Comparison of ENCODE assay signal across 26 mouse cellular contexts in genomic region chr6:87564356-87564755, GRCm38 (mm10). TPM values are rescaled to one million over a fixed set of nuclear protein-coding genes. Genes with fewer than 3 reads are reported as not detected.
DNase-seq lines count a peak whose midpoint lies in the region; ATAC-seq and TF ChIP-seq lines count a peak whose summit lies in the region.
"Had no signal": no experiment of that assay in that cellular context is flagged by ENCODE, and none has a peak within 500 bp of the region (broad histone marks: within the 10 kb centered on the region; RNA-seq: fewer than 3 reads in every experiment).

No protein-coding gene starts in this region.

- no peaks in the 10 kb centered on the region for H3K9me3 ChIP-seq in heart, embryonic 10.5 days
- H3K9me3 ChIP-seq: G1E had no signal

- H3K36me3 ChIP-seq in heart, embryonic 10.5 days, result no peaks in the 10 kb centered on the region
- H3K36me3 ChIP-seq: G1E had no signal

- no peak for TF ChIP-seq CTCF in gastrocnemius, adult 2 months (IDR thresholded peaks at IDR 0.05)

- peaks cover 7% of the 10 kb centered on the region; the same call in 1 of the 2 replicates for H3K4me1 ChIP-seq in heart, embryonic 10.5 days

- H3K27me3 ChIP-seq in heart, embryonic 10.5 days (ENCODE audit: insufficient read depth, poor library complexity, severe bottlenecking), result no peaks in the 10 kb centered on the region; the same call in 1 of the 2 replicates
- H3K27me3 ChIP-seq: CH12.LX had no signal

- DNase-seq in gastrocnemius, adult 2 months, result no peak
- DNase-seq in gastrocnemius, postnatal 25 days, result no peak
- DNase-seq in ES-CJ7 (ENCODE audit: low read depth, low spot score), result peak; percentile 84
- DNase-seq in R1 (ENCODE audit: low read depth, low spot score), result peak; percentile 42
- peak; percentile 83 for DNase-seq in ZHBTc4 (ENCODE audit: low read depth, low spot score)
- no peak for DNase-seq in heart, embryonic 10.5 days (ENCODE audit: low spot score)
- DNase-seq in left cerebral cortex, postnatal 36 days (ENCODE audit: low spot score in 2 of 2), result no peak
- DNase-seq: adrenal gland, adult 2 months; adrenal gland, adult 8-10 months; adrenal gland, postnatal 10 days; adrenal gland, postnatal 14 days; adrenal gland, postnatal 25 days; adrenal gland, postnatal 36 days; B cell, adult 2 months; cerebellum, adult 11 months; cerebellum, adult 11-12 months; cerebellum, adult 18-20 months; cerebellum, adult 2 months; cerebellum, adult 8-10 months had no signal

- no peak overlapping the region for H3K4me3 ChIP-seq in gastrocnemius, adult 2 months
- H3K4me3 ChIP-seq in heart, embryonic 10.5 days, result no peak overlapping the region

- intact Hi-C loops in gastrocnemius, adult 2 months (cut with DNase I), result no loop called here
- intact Hi-C loops in left cerebral cortex, postnatal 36 days (cut with DNase I), result no loop called here

- 0 out of 2 replicates have a peak overlapping the region, but pooled peaks have one; percentile 12 for H3K27ac ChIP-seq in gastrocnemius, adult 2 months
- H3K27ac ChIP-seq in heart, embryonic 10.5 days, result no peak overlapping the region

- WGBS in heart, embryonic 10.5 days, result 78% methylated on average over 4 of the region's 4 CpGs

- no peak for ATAC-seq in megakaryocyte-erythroid progenitor cell, adult 5-6 weeks (replicated peaks; ENCODE audit: low FRiP score, low TSS enrichment, poor library complexity, severe bottlenecking)
- ATAC-seq: activated CD4-positive, CD25-positive, alpha-beta regulatory T cell, adult 4 months; CD4-positive, CD25-positive, alpha-beta regulatory T cell, adult 4 months; Patski had no signal

RNA-seq across cellular contexts. Expression of gene Prokr1, which starts 26.2 kb away (rescaled TPM):
- 1 to 10 TPM; 2.1 to 2.7 TPM for total RNA-seq in gastrocnemius, adult 2 months (2021)
- total RNA-seq in gastrocnemius, postnatal 25 days (2021), result 1 to 10 TPM; 2.1 to 2.3 TPM
- polyA plus RNA-seq in heart, embryonic 10.5 days (2016; fragmentation: Nextera tagmentation; extraction: Ambion mirVana), result 3.0 and 3.9 TPM in 2 replicates
- total RNA-seq in megakaryocyte-erythroid progenitor cell, adult 5-6 weeks (2014; fragmentation: Nextera tagmentation), result 0.27 and 2.0 TPM in 2 replicates
- 0.85 and 1.4 TPM in 2 replicates for total RNA-seq in megakaryocyte-erythroid progenitor cell, adult 5-6 weeks (2017)
- total RNA-seq in left cerebral cortex, postnatal 36 days (2021), result under 1 TPM; 0.09 to 0.17 TPM
- polyA plus RNA-seq: activated CD4-positive, CD25-positive, alpha-beta regulatory T cell, adult 4 months had no signal

RNA-seq across cellular contexts. Expression of gene Arhgap25, which starts 31.3 kb away (rescaled TPM):
- 1 to 10 TPM in 1 of 2 experiments, under 1 TPM in 1; 0.69 to 1.3 TPM for total RNA-seq in gastrocnemius, adult 2 months (2021)
- 1 to 10 TPM in 1 of 2 experiments, under 1 TPM in 1; 0.82 to 1.3 TPM for total RNA-seq in gastrocnemius, postnatal 25 days (2021)
- polyA plus RNA-seq in heart, embryonic 10.5 days (2016; fragmentation: Nextera tagmentation; extraction: Ambion mirVana), result 2.3 and 3.9 TPM in 2 replicates
- 4.4 and 6.9 TPM in 2 replicates for total RNA-seq in megakaryocyte-erythroid progenitor cell, adult 5-6 weeks (2014; fragmentation: Nextera tagmentation)
- 8.5 and 9.0 TPM in 2 replicates for total RNA-seq in megakaryocyte-erythroid progenitor cell, adult 5-6 weeks (2017)
- 10 to 100 TPM in 1 of 2 experiments, 1 to 10 TPM in 1; 7.9 to 10.7 TPM for total RNA-seq in left cerebral cortex, postnatal 36 days (2021)
- polyA plus RNA-seq: C2C12 had no signal

Comparison
In these comparisons a context has a peak if more than half of its experiments do, and no peak if none do; other contexts are left out.
1. DNase-seq: peak in ES-CJ7 (single experiment), R1 (single experiment) and ZHBTc4 (single experiment); none in gastrocnemius, adult 2 months (single experiment), gastrocnemius, postnatal 25 days (single experiment), heart, embryonic 10.5 days (single experiment) and left cerebral cortex, postnatal 36 days (0 of 2).